Mouse (Mus musculus): ENCODE data around the gene B4galt7. TPM values are rescaled to one million over a fixed set of nuclear protein-coding genes. Genes with fewer than 3 reads are reported as not detected.
A peak's percentile ranks its signal among the peaks of the same experiment; 100 is the strongest.
"Not testable (repeated sequence)": the region's sequence is repeated elsewhere in the genome, so short reads cannot be mapped to it uniquely, and the experiment has no call there.

Gene B4galt7
- polyA plus RNA-seq, 1 experiment from 2014 or later, result 44.8 TPM

DNA sequence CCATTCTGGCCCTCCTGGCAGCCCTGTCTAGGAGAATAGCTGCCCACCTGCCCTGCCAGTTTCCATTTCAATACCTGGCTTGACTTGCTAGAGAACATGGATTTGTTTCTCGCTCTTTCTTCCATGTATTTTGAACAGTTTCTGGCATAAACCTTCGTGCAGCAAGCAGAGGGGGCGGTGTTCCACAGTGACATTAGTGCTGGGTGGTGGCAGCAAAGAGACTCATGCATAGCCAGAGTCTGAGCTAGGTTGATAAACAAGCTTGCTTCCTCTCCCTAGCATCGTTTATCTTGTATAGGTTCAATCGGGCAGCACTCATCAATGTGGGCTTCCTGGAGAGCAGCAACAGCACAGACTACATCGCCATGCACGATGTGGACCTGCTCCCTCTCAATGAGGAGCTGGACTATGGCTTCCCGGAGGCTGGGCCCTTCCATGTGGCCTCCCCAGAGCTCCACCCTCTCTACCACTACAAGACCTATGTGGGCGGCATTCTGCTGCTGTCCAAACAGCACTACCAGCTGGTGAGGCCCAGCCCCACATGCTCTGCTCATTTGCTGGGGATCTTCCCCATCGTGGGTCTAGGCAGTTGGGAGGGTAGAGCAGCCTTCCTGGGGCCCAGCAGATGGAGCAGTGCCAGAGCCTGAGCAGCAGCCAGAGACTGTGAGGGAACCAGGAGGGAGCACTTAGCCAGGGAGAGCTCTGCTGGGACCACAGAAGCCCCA, 7.4 kb downstream of the B4galt7 start:
- Histone ChIP-seq H3K4me1 (replicated peaks) (peaks cover 10% of the 10 kb centered on the region), H3K9me3 (no peaks in the 10 kb centered on the region), H3K4me2 (no peak overlapping the region), H3K36me3 (peaks cover 81% of the 10 kb centered on the region), H3K27me3 (no peaks in the 10 kb centered on the region), H3K4me3 (no peak overlapping the region), H3K9ac (no peak overlapping the region), H3K27ac (no peak overlapping the region)
- ATAC-seq (ENCODE audit: low FRiP score), result no peak
- WGBS, result 77% methylated on average over 10 of the region's 10 CpGs

DNA sequence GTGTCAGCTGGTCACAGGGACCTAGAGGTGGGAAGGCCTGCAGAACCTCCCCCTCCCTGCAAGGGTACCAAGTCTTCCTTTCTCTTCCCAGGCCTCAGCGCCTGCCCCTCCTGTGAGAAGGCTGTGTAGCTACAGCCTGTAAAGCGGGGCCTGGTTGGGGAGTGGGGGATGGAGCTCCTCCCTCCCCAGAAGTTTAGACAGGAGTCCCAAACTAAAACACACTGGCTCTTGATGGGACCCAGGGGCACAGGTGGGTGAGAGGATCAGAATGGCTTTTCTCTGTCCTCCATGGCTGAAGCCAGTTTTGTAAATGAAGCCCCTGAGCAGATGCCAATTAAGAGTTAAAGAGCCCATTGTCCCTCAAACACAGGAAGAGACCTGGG, 7.9 kb downstream of the B4galt7 start:
- peaks cover 81% of the 10 kb centered on the region for H3K36me3 ChIP-seq
- no peak overlapping the region for H3K4me2 ChIP-seq
- H3K9me3 ChIP-seq, result no peaks in the 10 kb centered on the region
- H3K9ac ChIP-seq, result no peak overlapping the region
- no peaks in the 10 kb centered on the region for H3K27me3 ChIP-seq
- 92% methylated on average over 2 of the region's 2 CpGs for WGBS
- H3K4me3 ChIP-seq, result no peak overlapping the region
- no peak overlapping the region for H3K27ac ChIP-seq
- no peak for ATAC-seq (ENCODE audit: low FRiP score)
- peaks cover 4% of the 10 kb centered on the region for H3K4me1 ChIP-seq (replicated peaks)

DNA sequence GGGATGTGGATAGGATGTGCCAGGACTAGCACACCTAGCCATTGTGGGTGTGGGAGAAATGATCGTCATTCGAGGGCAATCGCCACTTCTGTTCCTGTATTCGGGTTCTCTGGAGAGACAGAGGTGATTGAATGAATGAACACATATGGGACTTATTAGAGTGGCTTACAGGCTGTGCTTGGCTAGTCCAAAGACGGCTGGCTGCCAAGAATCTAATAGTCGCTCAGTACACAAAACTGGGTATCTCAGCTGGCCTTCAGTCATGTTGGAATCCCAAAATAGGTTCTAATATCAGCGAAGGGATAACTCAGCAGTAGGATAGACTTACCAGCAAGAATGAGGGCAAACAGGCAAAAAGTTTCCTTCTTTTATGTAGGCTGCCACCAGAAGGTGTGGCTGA, 12.3 kb downstream of the B4galt7 start:
- Histone ChIP-seq H3K27ac (no peak overlapping the region), H3K9me3 (no peaks in the 10 kb centered on the region), H3K9ac (no peak overlapping the region), H3K4me3 (no peak overlapping the region), H3K4me1 (replicated peaks) (no peaks in the 10 kb centered on the region), H3K36me3 (peaks cover 59% of the 10 kb centered on the region), H3K27me3 (no peaks in the 10 kb centered on the region), H3K4me2 (no peak overlapping the region)
- WGBS, result 90% methylated on average over 7 of the region's 7 CpGs
- ATAC-seq (ENCODE audit: low FRiP score), result no peak

DNA sequence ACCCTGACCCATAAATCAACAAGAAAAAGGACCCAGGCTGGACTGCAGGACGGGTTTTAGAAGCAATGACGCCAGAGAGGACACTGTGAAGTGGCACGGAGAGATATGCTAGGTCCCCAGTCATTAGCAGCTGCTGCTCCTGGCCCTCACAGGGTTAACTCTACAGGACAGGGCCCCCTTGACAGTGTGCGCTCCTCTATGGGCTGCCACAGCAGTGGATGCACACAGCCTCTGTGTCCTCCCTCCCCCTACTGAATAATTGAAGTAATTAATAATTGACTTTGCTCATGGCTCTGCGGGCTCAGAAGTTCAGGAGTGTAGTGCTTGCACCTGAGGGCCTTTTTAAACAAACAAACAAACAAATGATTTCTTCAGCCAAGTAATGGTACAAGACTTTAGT, 13.8 kb downstream of the B4galt7 start:
- no peak for ATAC-seq (ENCODE audit: low FRiP score)
- Histone ChIP-seq H3K4me3 (no peak overlapping the region), H3K27me3 (no peaks in the 10 kb centered on the region), H3K36me3 (peaks cover 44% of the 10 kb centered on the region), H3K4me1 (replicated peaks) (no peaks in the 10 kb centered on the region), H3K9me3 (no peaks in the 10 kb centered on the region), H3K27ac (no peak overlapping the region), H3K9ac (no peak overlapping the region), H3K4me2 (no peak overlapping the region)
- 52% methylated on average over 5 of the region's 5 CpGs for WGBS

DNA sequence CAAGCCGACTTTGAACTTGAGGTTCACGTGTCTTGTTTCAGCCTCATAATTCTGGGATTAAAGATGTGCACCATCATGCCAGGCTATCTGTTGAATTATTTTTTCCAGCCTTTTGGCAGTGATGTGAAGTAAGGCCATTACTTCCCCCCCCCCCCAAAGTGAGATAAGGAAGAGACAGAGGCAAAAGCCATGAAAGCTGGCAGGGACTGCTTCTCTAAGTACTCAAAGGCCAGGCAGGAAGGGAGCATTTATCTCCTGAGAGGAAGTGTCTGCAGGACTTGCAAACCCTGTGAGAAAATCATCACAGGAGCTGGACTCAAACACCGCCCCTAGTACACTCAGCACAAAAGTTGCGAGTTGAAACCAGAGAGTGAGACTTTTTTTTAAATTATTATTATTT, 19.6 kb downstream of the B4galt7 start:
- no peak overlapping the region for H3K4me3 ChIP-seq
- 93% methylated on average over 4 of the region's 4 CpGs for WGBS
- no peak overlapping the region for H3K4me2 ChIP-seq
- no peak overlapping the region for H3K9ac ChIP-seq
- ATAC-seq (ENCODE audit: low FRiP score), result no peak
- H3K27me3 ChIP-seq, result no peaks in the 10 kb centered on the region
- H3K36me3 ChIP-seq, result peaks cover 8% of the 10 kb centered on the region
- peaks cover 14% of the 10 kb centered on the region for H3K4me1 ChIP-seq (replicated peaks)
- H3K27ac ChIP-seq, result no peak overlapping the region
- H3K9me3 ChIP-seq, result no peaks in the 10 kb centered on the region

DNA sequence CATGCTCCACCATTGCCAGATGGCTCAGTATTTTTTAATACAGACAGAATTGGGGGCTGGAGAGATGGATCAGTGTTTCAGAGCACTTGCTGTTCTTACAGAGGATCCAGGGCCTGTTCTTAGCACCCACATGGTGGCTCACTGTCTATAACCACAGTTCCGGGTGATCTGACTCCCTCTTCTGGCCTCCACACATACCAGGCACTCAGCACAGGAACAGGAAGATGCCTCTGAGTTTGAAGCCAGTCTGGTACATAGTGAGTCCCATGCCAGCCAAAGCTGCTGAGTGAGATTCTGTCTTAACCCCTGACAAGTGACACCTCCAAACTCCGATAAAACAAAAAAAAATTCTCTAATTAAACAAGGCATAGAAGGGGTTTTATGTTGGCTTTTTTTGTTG, 20.6 kb downstream of the B4galt7 start:
- peaks cover 23% of the 10 kb centered on the region for H3K4me1 ChIP-seq (replicated peaks)
- no peak overlapping the region for H3K9ac ChIP-seq
- no peak for ATAC-seq (ENCODE audit: low FRiP score)
- no peaks in the 10 kb centered on the region for H3K9me3 ChIP-seq
- peaks cover 6% of the 10 kb centered on the region for H3K36me3 ChIP-seq
- WGBS, result 86% methylated on average over 2 of the region's 2 CpGs
- H3K4me2 ChIP-seq, result no peak overlapping the region
- no peak overlapping the region for H3K4me3 ChIP-seq
- H3K27me3 ChIP-seq, result no peaks in the 10 kb centered on the region
- H3K27ac ChIP-seq, result no peak overlapping the region

DNA sequence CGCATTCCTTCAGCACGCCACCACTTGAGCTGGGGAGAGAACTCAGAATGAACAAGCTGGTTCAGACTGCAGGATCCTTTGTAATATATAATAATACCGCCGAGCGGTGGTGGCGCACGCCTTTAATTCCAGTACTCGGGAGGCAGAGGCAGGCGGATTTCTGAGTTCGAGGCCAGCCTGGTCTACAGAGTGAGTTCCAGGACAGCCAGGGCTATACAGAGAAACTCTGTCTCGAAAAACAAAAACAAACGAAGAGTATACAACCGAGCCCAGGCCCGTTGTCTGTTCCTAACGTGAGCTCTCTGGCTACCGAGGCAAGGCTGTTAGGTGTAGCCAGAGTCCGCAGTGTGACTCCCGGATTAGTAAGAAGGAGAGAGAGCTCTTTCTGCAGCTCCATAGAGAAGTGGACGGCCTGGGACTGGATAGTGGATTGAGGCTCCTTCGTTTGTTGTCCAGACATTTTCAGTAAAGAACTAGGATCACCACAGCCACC, 22.5 kb downstream of the B4galt7 start:
- Histone ChIP-seq H3K9ac (peak overlapping the region; percentile 89), H3K4me1 (replicated peaks) (peaks cover 40% of the 10 kb centered on the region), H3K4me3 (peak overlapping the region; percentile 77), H3K36me3 (peaks cover 17% of the 10 kb centered on the region; the same call in 1 of the 2 replicates), H3K4me2 (peak overlapping the region; percentile 77), H3K27ac (peak overlapping the region; percentile 97)
- 27% methylated on average over 20 of the region's 20 CpGs for WGBS
- H3K27me3 ChIP-seq, H3K9me3 ChIP-seq: not testable (repeated sequence)
- ATAC-seq (ENCODE audit: low FRiP score), result peak; percentile 60; the same call in 1 of the 2 replicates

DNA sequence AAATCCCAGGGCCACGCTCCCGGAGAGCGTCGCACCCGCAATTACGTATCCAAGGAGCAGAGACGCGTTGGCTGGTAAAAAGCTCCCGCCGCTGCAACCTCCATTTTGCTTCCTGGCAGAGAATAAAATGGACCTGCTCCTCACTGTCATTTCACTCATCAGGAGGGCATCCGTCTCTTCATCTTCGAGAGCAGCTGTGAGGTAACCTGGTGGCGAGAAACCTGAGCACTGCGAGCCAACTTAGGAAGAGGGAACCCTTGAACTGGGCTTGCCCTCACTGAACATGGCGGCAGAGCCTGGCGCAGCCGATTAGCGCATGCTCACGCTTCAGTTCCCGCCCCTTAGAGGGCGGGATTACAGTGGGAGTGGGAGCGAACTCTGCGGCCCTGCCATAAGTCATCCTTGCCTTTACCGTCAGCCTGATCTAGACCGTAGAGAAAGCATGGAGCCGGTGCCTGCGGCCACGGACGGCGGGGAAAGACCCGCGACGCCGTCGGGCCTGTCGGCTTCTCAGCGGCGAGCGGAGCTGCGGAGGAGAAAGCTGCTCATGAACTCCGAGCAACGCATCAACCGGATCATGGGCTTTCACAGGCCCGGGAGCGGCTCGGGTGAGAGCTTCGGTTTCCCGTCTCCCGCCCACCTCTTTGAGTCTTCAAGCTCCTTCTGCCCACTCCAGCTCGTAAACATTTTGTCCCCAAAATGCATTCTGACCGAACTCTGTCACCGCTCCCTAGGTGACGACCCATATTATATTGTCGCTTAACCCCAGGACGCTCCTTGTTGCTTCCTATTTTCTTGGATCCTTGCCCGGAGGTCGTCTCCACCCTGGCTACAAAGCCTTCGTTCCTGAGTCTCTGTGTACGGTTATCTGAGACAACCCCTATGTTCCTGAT, 23.2 kb downstream of the B4galt7 start, which contains the start of gene Caml:
TSS of gene Caml (plus strand) at position 357 of the 893 bp plus-strand sequence.
- under 1% methylated on average over 59 of the region's 59 CpGs for WGBS
- no peaks in the 10 kb centered on the region for H3K27me3 ChIP-seq
- H3K36me3 ChIP-seq, result peaks cover 20% of the 10 kb centered on the region; the same call in 1 of the 2 replicates
- H3K4me1 ChIP-seq (replicated peaks), result peaks cover 40% of the 10 kb centered on the region
- H3K4me3 ChIP-seq, result peak within 1 kb of the TSS; percentile 77
- ATAC-seq (ENCODE audit: low FRiP score), result peak; percentile 97
- H3K9me3 ChIP-seq, result no peaks in the 10 kb centered on the region
- peak within 1 kb of the TSS; percentile 97 for H3K27ac ChIP-seq
- H3K9ac ChIP-seq, result peak within 1 kb of the TSS; percentile 89
- H3K4me2 ChIP-seq, result peak within 1 kb of the TSS; percentile 77

DNA sequence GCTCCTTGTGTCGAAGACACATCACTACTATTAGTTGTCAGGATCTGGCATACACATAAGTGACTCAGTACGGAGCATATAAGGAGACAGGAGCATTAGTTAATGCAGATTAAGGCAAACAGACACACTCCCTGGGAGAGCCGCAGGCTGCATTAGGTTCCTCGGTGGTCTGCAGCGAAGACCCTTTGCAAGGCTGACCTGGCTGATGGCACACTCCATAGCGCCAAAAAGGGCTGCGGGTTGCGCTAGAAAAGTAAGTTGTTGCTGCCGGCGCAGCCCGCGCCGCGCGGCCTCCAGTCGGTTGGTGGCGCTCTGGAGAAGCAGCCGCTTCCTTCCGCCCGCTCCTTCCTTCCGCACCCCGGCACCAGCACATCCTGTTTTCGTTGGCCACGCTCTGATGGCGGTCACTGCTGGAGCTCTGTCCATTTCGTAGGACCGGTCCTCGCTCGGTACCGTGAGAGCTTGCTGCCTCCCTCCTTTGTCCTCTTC, 35.0 kb downstream of the B4galt7 start, which contains the start of gene Ddx46:
TSS of gene Ddx46 (plus strand) at position 389 of the 489 bp plus-strand sequence.
- H3K27me3 ChIP-seq, result no peaks in the 10 kb centered on the region
- peak within 1 kb of the TSS; percentile 89 for H3K4me3 ChIP-seq
- peaks cover 56% of the 10 kb centered on the region for H3K36me3 ChIP-seq
- H3K4me2 ChIP-seq, result peak within 1 kb of the TSS; percentile 92
- WGBS, result 6% methylated on average over 30 of the region's 30 CpGs
- H3K9ac ChIP-seq, result peak within 1 kb of the TSS; percentile 91
- ATAC-seq (ENCODE audit: low FRiP score), result peak; percentile 92
- no peaks in the 10 kb centered on the region for H3K9me3 ChIP-seq
- peak within 1 kb of the TSS; percentile 78; the same call in 1 of the 2 replicates for H3K27ac ChIP-seq
- peaks cover 23% of the 10 kb centered on the region for H3K4me1 ChIP-seq (replicated peaks)

DNA sequence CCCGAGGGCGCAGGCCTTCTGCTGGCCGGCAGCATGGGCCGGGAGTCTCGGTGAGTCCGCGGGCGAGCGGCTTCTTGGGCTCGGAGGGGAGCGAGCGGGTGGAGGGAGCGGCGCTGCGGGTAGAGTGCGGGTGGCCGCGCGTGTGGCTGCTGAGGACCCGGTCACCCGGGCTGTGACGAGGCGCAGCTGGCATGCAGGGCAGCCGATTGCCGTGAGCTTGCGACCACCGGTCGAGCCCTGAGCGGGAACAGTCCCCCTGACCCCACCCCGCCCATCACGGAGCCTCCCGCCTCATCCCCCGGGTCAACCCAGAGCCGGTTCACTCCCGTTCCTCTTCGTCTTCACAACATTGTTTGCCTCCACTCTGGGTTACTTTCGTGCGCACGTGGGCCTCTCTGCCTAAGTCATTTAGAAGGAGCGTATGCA, 35.5 kb downstream of the B4galt7 start:
- Histone ChIP-seq H3K9ac (peak overlapping the region; percentile 91), H3K9me3 (no peaks in the 10 kb centered on the region), H3K27ac (peak overlapping the region; percentile 78; the same call in 1 of the 2 replicates), H3K4me3 (peak overlapping the region; percentile 89), H3K4me2 (peak overlapping the region; percentile 92), H3K27me3 (no peaks in the 10 kb centered on the region), H3K4me1 (replicated peaks) (peaks cover 23% of the 10 kb centered on the region), H3K36me3 (peaks cover 54% of the 10 kb centered on the region)
- ATAC-seq (ENCODE audit: low FRiP score), result peak; percentile 70
- 0% methylated on average over 40 of the region's 40 CpGs for WGBS

DNA sequence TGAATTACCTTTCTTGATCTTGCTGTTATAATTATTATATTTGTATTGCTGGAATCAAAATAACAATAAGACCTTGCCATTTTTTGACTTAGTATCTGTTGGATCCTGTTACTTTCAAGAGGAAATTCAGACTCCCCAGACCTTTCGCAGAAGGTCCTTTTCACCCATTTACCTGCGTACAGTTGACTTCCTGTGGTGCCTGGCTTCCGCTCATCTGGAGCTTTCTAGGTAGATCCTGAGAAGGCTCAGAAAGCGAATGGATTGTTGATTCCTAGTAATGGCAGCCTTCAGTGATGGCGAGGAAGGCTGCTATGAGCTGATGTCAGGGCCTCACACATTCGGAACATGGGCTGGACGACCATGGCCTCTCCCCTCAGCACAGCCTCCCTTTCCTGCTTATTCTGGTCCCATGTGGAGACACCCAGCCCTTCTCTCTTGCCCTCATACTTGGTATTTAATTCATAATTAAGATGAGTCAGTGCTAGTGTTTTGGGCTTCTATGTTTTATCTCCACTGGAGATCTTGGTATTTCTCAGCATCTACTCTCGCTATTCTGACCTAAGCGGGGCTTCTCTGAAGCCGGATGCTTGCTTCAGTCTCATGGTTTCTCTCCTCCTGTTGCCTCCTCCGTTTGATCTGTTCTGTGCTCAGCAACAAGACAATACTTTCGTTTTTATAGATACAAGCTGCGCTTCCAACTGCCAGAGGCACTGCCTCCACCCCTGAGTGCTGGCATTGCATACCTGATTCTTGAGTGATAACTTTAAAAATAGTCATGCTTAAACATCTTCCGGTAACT, 36.7 kb downstream of the B4galt7 start:
- H3K4me2 ChIP-seq, result peak overlapping the region; percentile 92
- H3K36me3 ChIP-seq, result peaks cover 51% of the 10 kb centered on the region
- H3K27me3 ChIP-seq, result no peaks in the 10 kb centered on the region
- no peak for ATAC-seq (ENCODE audit: low FRiP score)
- H3K4me1 ChIP-seq (replicated peaks), result peaks cover 23% of the 10 kb centered on the region
- H3K9ac ChIP-seq, result peak overlapping the region; percentile 19; the same call in 1 of the 2 replicates
- WGBS, result 92% methylated on average over 14 of the region's 14 CpGs
- H3K27ac ChIP-seq, result no peak overlapping the region
- H3K4me3 ChIP-seq, result peak overlapping the region; percentile 89
- no peaks in the 10 kb centered on the region for H3K9me3 ChIP-seq

Measured in hindbrain, embryonic 13.5 days (tissue).